Mouse (Mus musculus): Measurements from ENCODE around the gene Suox.

- TF ChIP-seq CTCF (IDR thresholded peaks at IDR 0.05; ENCODE audit: low read depth) (no peak), EP300 (optimal IDR thresholded peaks at IDR 0.05) (no peak)
These were observed 44.1 kb downstream of the Suox start for GRCm38 (mm10) chr10:128629746-128630145.
